Mouse (Mus musculus): Measurements from ENCODE around the gene 9130019O22Rik.
A peak's percentile ranks its signal among the peaks of the same experiment; 100 is the strongest.

9130019O22Rik gene

DNA sequence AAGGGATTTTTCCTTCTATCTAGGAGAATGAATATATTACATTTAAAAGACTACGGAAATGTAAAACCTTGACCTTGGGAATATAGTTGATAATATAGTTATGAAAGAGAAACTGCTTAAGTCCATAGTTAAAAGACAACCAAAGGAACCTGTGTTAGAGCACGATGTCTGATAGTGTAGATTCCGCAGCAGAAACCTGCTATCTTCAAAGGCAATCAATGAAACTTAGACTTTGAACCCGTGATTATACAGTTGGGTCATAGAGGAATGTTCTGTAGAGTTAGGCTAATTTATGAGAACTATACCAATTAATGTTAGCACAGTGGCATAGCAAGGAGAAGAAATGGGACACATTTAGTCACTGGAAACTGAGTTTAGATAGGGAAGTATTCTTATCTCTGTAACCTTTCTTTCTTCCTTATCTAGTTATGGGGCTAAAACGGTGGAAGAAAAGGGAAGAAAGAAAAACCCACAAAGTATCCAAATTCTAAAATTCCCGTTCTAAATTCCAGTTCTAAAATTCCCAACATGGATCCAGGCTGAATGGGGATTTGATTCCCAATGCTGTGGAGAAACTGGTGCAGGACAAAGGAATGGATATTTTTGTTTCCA lies 8.6 kb downstream of the 9130019O22Rik start:
- DNase-seq (ENCODE audit: low read depth, low spot score), result no peak

DNA sequence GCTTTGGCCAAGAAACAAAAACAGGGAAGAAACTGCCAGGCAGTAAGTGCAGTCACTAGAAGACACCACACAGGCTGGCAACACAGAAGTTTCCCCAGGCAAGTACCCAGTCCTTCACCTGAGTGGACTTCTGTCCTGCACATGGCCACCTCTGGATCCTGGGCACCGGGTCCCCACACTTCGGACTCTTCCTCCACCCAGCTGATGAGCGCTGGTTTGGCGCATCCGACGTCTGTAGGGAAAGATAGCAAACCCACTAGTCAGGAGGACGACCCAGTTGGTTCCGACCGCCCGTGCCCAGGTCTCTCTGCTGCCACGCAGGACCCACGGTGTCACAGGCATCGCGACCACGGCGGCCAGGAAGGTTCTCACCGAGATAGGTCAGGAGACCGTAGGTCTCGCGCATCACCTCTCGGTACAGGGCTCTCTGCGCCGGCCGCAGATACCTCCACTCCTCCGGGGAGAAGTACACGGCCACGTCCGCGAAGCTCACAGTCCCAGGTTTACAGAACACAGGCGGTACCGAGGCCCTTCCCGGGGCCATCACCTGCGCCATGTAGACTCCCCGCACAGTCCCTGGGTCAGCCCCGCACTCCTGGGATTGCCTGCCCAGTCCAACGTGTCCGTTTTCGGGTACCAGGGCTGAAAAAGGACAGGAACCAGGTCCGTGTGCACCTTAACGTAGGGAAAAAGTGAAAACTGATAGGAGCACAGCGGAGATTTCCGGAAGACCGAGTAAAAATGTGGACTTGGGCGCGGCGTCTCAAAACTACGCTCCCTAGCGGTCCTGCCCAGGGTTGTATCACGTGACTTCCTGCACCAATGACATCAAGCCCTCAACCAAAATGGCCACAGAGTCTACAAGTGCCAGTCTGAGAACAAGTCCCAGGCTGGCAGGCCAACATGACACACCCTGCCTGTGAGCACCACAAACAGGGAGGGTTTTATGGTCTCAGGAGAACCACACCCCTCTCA lies 11.4 kb downstream of the 9130019O22Rik start, which contains the start of gene Zfp747:
Gene Zfp747, minus strand, starts transcription at position 780 of the 975 bp plus-strand sequence.
- peak; percentile 94 for DNase-seq (ENCODE audit: low read depth, low spot score)

DNA sequence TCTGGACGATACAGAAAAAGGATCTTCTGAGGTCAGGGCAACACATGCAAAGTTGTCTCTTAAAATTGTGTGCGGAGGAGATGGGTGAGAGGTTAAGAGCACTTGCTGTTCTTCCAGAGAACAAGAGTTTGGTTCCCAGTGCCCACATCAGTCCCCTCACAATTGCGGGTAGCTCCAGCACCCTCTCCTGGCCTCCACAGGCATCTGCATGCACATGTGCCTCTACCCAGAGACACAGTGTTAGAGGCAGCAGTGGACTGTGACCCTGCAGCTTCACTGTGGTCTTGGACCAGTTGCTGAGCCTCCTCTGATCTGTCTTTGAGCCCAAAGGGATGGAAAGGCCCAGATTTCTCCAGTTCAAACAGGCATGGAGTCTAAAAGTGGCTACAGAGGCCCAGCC lies 15.1 kb downstream of the 9130019O22Rik start:
- peak; percentile 17 for DNase-seq (ENCODE audit: low read depth, low spot score)

DNA sequence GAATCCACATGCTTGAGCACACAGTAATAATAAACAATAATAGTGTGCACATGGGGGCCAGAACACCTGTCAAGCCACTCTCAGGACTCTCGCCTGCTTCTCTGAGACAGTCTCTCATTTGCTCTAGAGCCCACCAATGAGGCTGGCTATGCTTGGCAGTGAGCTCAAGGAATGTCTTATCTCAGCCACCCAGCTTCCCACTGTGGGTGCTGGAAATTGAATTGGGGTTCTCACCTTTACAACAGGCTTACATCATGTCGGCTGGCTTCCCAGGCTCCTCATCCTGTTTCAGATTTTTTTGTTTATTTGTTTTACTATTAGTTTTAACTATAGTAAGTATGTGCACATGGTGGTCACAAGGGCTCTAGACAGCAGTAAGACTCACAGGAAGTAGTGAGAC lies 15.8 kb downstream of the 9130019O22Rik start:
- no peak for DNase-seq (ENCODE audit: low read depth, low spot score)

DNA sequence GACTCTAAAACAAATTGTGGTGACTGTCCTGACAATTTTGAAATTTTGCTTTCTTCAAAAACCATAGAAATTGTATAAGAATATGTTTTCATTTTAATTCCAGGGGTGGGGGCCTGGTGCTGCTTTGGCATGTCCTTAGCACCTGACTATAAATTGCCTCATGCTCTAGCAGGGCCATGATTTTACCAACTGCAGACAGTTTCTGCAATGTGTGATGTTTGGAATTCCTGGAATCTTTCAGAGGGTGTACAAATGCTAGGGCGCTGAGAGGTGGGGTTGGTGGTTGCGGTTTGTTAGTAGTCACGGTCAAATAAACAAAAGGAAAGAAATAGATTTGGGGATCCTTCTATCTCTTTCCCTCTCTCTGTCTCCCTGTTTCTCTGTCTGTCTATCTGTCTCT lies 20.7 kb downstream of the 9130019O22Rik start:
- no peak for DNase-seq (ENCODE audit: low read depth, low spot score)

DNA sequence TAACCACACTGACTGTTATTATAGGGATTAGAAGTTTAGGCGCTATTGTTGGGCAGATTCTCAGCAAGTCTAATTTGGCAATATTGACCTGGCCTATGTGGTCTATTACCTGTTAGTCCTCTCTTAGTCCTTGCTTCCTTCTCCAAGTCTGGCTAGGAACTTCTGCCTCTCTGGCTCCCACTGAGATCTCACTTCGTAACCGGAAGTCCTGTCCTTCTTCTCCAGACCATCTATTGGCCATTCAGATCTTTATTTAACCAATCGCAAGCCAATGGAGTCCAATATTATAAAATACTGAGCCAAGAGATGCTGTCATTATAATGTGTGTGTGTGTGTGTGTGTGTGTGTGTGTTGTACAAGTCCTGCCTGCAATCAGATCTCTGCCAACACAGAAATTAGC lies 22.8 kb downstream of the 9130019O22Rik start:
- no peak for DNase-seq (ENCODE audit: low read depth, low spot score)

DNA sequence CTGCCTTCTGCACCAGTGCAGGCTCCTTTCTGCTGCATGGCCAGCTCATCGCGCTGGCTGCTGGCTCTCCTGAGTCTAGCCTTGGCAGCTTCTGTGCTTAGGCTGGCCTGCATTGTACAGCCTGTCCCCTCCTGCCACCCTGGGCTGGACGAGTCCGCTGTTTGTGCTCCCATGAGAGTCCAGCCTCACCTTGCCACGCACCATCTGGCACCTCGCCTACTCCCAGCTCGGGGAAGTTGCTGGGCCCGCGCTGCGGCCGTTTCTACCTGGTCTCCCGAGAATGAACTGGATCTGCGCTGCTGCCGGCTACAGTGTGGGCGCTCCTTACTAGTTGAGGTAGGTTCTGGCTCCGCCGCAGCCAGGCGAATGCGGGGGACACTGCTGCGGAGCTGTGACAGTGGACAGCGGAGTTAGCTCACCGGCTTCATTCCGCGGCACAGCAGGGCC lies 23.5 kb downstream of the 9130019O22Rik start:
- DNase-seq (ENCODE audit: low read depth, low spot score), result no peak

DNA sequence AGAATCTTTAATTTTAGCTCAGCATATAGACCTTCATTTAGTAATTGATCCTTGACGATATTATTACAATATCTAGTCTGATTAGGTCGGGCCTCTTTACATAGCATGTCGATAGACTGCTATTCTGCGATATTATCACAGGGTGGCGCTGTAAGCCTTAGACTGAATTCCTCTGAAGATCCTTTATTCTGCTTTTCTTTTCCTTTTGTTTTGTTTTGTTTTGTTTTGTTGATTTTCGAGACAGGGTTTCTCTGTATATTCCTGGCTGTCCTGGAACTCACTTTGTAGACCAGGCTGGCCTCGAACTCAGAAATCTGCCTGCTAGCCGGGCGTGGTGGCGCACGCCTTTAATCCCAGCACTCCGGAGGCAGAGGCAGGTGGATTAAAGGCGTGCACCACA lies 24.5 kb downstream of the 9130019O22Rik start:
- peak; percentile 63 for DNase-seq (ENCODE audit: low read depth, low spot score)

DNA sequence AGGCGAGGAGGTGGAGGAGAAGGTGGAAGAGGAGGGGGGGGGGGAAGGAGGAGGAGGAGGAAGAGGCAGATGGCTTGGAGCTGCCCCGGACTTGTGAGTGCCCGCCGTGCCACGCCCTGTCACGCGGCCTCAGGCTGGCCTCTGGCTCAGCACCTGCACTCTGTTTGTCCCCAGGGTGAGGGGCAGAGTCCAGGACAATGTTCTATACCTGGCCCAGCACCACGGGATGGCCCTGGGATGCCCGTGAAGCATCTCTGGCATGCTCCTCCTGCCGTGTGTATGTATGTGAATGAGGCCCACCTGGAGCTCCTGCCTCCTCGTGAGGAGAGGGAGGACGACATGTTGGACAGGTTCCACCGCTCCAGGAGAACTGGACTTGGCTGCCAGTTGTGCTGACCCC lies 25.5 kb downstream of the 9130019O22Rik start:
- no peak for DNase-seq (ENCODE audit: low read depth, low spot score)

DNA sequence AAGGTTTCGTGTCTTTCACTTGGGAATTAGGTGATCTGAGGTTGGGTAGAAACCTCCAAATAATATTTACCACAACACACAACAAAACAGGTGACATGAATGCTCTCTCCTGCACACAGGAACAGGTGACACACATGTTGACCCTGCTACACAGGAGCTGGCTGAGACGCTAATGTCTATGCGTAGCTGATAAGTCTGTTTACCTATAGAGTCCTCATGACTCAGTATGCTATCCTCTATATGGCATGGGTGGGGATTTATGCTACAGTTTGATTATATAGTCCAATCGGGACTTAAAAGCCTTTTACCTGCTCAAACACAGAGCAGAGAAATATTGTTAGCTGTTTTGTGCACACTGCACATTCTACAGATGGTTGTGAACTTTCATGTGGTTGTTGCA lies 26.7 kb downstream of the 9130019O22Rik start:
- no peak for DNase-seq (ENCODE audit: low read depth, low spot score)

DNA sequence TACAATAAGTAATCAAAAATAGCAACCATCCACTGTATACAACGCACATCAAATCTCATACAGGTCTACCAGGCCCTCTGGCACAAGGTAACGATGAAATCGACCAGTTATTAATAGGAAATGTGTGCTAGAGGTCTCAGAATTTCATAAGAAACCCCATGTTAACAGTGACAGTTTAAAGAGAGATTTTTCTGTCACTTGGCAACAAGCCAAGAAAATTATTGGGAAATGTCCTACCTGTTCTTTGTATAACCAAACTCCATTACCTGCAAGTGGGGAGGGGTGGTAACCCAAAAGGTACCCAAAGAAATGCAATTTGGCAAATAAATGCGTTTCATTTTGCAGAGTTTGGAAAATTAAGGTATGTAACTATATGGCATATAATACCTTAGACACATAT lies 28.5 kb downstream of the 9130019O22Rik start:
- no peak for DNase-seq (ENCODE audit: low read depth, low spot score)

DNA sequence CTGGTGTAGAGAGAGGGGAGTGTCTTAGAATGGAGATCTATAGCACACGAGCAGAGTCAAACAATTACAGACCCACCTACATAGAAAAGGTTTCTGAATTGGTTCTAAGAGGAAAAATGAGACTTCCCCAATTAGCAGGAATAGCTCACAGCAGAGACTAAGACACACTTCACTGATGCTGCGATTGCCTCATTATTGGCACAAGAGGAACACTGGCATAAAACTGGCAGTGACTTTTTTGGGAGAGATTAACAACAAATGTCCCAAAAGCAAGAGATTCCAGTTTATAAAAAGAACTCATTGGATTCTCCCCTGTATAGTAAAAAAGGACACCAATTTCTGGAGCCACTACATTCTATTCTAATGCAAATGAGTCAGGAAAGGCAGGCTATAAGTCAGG lies 29.1 kb downstream of the 9130019O22Rik start:
- no peak for DNase-seq (ENCODE audit: low read depth, low spot score)

DNA sequence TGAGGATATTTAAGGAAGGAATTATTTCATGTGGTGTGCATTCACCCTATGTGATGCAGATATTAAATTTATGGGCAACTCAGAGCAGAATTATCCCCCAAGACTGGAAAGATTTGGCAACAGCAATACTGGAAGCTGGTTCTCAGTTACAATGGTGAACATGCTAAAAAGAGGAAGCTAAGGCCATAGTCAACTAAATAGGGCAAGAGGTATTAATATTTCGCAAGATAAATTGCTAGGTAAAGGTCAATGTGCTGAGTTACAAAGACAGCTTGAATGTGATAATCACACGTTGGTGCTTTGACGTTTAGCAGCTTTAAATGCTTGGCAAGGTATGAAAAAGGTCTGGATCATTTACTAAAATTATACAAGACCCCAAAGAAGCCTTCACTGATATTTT lies 31.2 kb downstream of the 9130019O22Rik start:
- DNase-seq (ENCODE audit: low read depth, low spot score), result no peak

DNA sequence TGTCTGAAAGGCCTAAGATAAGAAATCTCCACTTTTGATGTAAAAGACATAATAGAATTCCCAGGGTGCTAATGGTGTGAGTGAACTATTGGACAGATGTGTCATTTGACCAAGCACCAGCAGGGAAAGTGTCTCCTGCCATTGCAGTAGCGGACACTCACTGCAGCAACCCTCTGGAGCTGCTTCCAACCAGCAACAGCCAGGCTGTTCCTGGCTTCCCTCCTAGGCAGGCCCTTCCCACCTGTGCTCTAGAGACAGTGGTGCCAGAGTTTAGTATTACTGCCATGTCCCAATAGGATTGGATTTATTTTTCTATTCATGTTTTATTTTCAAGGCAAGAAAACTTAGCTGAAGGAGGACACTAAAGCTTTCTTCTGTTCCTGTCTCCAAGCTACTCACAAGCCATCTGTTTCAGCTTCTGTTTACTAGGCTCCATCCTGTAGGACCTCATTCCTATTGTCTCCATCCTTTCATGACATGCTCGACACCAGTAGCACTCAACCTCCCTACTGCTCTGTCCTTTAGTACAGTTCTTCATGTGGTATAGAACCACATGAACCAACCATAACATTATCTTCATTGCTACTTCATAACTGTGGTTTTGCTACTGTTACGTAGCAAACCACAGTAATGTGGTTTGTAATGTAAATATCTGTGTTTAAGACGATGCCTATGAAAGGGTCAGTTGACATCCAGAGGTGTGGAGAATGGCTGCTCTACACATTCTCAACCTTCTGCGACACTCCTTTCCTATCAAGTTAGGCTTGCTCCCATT lies 35.5 kb downstream of the 9130019O22Rik start:
- no peak for DNase-seq (ENCODE audit: low read depth, low spot score)

DNA sequence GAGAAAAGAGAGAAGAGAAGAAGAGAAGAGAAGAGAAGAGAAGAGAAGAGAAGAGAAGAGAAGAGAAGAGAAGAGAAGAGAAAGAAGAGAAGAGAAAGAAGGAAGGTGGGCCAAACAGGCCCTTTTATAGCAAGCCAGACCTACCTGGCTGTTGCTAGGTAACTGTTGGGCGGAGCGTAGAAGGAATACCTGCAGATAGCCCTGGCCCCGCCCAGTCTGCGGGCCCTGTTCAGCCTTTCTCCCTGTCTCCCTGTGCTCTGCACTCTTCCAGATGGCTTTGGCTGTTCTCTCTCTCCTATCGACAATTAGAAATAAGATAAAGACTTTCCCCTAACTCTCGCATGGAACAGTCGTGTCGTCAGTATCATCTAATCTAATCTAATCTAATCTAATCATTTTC lies 40.3 kb downstream of the 9130019O22Rik start:
- no peak for DNase-seq (ENCODE audit: low read depth, low spot score)

DNA sequence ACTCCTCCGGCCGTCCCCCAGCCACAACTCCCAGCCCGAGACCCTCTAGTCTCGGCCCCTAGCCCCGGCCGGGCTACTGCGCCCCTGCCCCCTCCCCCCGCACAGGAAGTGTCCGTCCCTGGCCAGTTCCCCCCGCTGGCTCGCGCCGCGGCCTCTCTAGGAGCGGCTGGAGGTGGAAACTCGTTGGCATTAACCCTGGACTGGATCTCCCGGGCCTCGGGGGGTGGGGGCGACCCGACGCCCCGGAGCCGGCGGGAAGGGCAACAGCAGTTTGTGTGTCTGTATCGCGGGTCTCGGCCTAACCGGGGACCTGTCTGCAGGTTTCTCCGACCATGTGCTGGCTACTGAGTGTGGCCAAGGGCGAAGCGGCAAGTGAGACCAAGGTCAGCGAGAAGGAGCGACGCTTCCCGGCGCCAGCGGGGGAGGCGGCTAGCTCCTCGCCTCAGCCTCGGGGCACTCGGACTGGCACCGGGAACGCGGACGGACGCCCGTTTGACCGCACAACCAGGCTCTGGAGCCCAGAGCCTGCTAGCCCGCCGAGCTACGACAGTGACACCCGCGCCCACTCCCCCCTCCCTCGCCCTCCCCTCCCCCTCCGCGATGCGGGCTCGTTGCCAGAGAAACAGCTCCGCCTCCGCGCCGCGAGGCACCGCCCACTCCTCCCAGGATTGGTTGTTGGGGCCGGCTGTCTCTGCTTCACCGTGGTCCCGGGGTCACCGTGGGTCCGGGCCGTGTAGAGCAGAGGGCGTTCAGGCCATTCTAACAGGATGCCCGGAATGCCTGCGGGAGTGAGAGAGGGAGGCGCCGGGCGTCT lies 41.2 kb downstream of the 9130019O22Rik start, which contains the start of gene Zfp768:
Gene Zfp768, minus strand, starts transcription at position 78 of the 814 bp plus-strand sequence.
- peak; percentile 92 for DNase-seq (ENCODE audit: low read depth, low spot score)

DNA sequence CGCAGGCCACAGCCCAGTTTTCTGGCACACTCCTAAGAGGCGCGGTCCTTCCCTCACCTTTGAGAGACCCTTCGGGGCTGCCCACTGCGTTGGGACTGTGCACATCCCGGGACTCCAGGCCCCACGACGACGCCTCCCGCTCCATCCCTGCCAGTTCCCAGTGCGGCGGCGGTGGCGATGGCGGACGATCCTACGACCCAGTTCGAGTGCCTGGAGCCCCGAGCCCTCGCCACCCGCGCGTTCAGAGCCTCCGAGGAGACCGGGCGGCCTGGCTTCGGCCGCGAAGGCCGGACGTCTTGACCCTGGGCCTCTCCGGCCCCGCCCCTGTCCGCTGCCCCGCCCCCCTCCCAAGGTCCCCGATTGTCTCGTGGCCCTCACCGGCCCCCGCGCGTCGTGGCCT lies 41.9 kb downstream of the 9130019O22Rik start:
- DNase-seq (ENCODE audit: low read depth, low spot score), result no peak

DNA sequence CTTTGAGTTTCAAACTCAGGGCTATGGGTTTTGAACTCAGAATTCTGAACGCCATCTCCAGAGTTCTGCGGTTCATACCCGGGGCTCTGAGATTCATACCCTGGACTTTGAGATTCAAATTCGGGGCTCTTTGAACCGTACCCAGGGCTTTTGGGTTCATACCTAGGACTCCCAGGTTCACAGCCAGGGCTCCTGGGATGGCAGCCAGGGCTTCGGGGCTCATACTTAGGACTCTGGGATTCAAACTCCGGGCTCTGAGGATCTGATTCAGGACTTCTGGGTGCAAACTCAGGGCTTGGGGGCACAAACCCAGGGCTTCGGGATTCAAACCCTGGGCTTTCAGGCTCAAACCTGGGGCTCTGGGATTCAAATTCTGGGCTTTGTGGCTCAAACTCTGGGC lies 42.6 kb downstream of the 9130019O22Rik start:
- DNase-seq (ENCODE audit: low read depth, low spot score), result no peak

DNA sequence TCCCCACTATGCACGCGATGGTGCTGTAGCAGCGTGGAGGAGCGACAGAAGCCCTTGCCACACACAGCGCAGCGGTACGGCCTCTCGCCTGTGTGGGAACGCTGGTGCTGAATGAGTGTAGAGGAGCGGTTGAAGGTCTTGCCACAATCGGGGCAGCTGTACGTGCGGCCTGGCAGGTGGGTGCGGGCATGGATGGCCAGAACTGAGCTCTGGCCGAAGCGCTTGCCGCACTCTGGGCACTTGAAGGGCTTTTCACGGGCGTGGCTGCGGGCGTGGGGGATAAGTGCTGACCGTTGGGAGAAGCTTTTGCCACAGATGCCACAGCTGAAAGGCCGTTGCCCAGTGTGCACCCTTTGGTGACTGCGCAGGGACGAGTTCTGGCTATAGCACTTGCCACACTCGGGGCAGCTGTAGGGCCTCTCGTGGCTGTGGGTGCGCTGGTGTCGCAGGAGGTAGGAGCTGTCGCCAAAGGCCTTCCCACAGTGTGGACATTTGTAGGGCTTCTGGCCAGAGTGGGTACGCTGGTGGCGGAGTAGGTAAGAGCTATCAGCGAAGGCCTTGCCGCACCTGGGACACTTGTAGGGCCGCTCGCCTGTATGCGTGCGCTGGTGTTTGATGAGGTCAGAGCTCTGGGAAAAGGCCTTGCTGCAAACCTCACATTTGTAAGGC lies 43.5 kb downstream of the 9130019O22Rik start:
- DNase-seq (ENCODE audit: low read depth, low spot score), result no peak

DNA sequence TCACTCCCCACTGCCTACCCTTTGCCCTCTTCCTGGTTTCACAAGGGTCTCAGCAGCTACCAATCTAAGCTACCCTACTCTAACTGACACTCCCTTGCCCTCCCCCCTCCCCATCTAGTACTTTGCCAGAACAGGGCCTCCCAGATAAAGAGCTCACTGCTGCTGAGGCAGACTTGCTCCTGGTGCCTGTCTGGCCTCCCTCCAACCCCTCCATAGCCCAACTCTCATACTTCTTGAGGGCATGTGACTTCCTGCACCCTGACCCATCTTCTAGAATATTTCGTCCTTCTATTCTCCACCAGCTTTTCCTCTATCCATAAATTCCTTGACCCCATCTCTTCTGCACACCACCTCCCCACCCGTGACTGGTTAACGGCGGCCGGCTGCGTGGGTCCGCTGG lies 44.1 kb downstream of the 9130019O22Rik start:
- DNase-seq (ENCODE audit: low read depth, low spot score), result no peak

DNA sequence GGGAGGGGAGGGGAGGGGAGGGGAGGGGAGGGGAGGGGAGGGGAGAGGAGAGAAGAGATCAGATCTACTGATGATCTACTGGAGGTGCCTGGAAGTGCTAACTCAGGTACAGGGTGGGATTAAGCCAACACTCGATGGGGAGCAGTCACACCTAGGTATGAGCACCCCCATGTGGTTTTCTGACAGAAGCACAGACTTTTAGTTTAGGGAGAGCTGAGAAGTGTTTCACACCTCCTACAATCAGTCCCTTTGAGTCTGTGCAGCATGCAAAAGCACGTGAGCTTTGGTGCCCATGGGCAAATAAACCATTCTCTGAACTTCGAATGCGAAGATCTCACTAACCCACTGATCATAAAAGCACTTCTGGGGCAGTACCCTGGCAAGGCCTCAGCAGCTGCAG lies 44.6 kb downstream of the 9130019O22Rik start:
- peak; percentile 58 for DNase-seq (ENCODE audit: low read depth, low spot score)
